Mouse (Mus musculus): ENCODE measurements around the gene Ndrg2. TPM values are rescaled to one million over a fixed set of nuclear protein-coding genes. Genes with fewer than 3 reads are reported as not detected.

Ndrg2 gene
- total RNA-seq, 1 experiment: 5.7 TPM

DNA sequence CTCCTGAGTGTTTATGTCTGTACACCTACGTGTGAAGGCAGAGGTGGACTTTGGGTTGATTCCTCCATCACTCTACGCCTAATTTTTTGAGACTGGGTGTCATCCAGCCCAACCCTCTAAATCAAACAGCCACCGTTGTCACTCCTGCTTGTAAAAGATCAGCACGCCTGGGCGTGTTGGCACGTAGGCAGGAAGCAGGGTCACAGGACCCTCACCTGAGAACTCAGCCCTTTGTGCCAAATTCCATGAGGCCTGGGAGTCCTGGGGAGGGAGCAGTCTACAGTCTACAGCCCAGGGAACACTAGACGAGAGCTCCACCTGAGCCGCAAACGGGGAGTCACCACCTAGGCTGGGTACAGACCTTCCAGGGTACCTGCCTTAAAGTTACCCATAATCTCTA, 10.2 kb downstream of the Ndrg2 start:
- Histone ChIP-seq H3K36me3 (ENCODE audit: control insufficient read depth, insufficient read depth, low read length, poor library complexity, severe bottlenecking) (peaks cover 20% of the 10 kb centered on the region; the same call in 1 of the 2 replicates), H3K4me3 (ENCODE audit: insufficient read depth in 1 of 2, low read depth in 1 of 2, low read length in 2 of 2, poor library complexity in 1 of 2, severe bottlenecking in 1 of 2) (no peak overlapping the region), H3K4me1 (ENCODE audit: control insufficient read depth in 2 of 2, insufficient read depth in 2 of 2, low read length in 2 of 2, poor library complexity in 1 of 2) (peaks cover 0 to 8% of the 10 kb centered on the region in 2 experiments; a peak in 1 of 4 replicates), H3K9me3 (ENCODE audit: control insufficient read depth, insufficient read depth, low read depth, low read length) (no peaks in the 10 kb centered on the region), H3K9ac (ENCODE audit: insufficient read depth, low read depth, low read length, poor library complexity, severe bottlenecking) (no peak overlapping the region), H3K27ac (ENCODE audit: insufficient read depth, low read depth, low read length, poor library complexity, severe bottlenecking) (no peak overlapping the region)
- no peak for DNase-seq (ENCODE audit: low read depth, low spot score)
- in situ Hi-C loops (cut with MboI; ENCODE audit: low sequenced_read_pairs in 2 of 2, unreplicated experiment in 2 of 2): loop anchor here (25.0 kb wide), 2 partner anchors 109 to 434 kb away; partner anchors contain the start of genes Sall2 (in 1 of the 2), Tmem253 (in 1 of the 2) and Zfp219 (in 1 of the 2)
- TF ChIP-seq CHD2 (IDR thresholded peaks at IDR 0.05; ENCODE audit: low read depth, low read length) (no peak), ZNF384 (IDR thresholded peaks at IDR 0.05; ENCODE audit: low read depth, low read length) (no peak), MAFK (IDR thresholded peaks at IDR 0.05; ENCODE audit: insufficient read depth, low read depth, low read length) (no peak), ZC3H11A (IDR thresholded peaks at IDR 0.05; ENCODE audit: borderline replicate concordance, low read depth, low read length) (no peak), HCFC1 (IDR thresholded peaks at IDR 0.05; ENCODE audit: borderline replicate concordance, insufficient read depth, low read length) (no peak)

DNA sequence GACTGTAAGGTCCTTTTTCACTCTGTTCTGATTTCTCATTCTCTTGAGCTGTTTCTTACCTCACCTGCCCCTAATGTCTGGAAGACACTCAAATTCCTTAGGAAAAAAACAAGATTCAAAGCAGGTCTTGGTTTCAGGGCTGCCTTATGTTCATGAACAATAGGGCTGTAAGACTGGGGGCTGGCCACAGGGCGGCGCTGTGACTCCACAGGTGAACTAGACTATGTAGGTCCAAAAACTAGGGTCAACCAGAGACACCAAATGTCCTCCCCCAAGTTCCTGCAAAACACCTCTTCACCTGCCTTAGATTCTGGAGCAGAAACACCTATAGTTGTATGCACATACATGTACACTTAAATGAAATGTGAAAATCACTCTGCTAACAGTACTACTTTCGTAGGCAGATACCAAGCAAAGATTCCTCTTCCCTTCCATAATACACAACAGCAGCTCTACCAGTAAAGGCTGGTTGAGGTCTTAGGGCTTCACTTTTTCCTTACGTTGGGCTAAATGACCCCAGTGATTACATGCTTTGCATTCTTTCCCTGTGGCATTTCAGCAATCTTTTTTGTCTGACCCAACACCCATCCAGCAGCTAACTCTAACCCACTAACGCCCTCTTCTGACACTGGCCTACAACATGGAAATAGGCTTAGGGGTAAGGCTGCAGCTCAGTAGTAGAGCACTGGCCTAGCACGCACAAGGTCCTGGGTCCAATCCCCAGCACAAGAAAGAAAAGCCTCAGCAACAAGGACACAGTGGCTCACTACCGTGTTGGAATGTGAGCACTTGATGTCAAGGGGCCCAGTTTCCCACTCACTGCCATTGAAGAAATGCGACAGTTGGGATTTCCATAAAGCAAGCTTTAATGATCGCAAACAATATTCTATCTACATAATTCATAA, 10.9 kb downstream of the Ndrg2 start:
- peaks cover 20% of the 10 kb centered on the region; the same call in 1 of the 2 replicates for H3K36me3 ChIP-seq (ENCODE audit: control insufficient read depth, insufficient read depth, low read length, poor library complexity, severe bottlenecking)

DNA sequence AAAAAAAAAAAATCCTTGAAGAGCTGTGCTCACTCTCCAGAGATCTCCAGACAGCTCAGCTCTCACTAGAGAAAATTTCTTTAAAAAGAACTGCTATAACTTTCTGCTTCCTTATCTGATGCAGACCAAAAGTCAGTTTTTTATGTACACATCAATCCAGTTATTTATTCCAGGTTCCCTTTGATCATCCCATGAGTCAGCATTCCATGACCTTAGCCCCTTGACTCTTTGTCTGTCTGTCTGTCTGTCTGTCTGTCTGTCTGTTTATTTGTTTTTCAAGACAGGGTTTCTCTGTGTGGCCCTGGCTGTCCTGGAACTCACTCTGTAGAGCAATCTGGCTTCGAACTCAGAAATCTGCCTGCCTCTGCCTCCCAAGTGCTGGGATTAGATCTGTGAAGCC, 14.6 kb downstream of the Ndrg2 start:
- DNase-seq (ENCODE audit: low read depth, low spot score): no peak
- H3K4me3 ChIP-seq (ENCODE audit: insufficient read depth in 1 of 2, low read depth in 1 of 2, low read length in 2 of 2, poor library complexity in 1 of 2, severe bottlenecking in 1 of 2): no peak overlapping the region
- H3K27ac ChIP-seq (ENCODE audit: insufficient read depth, low read depth, low read length, poor library complexity, severe bottlenecking): no peak overlapping the region
- in situ Hi-C loops (cut with MboI; ENCODE audit: low sequenced_read_pairs in 2 of 2, unreplicated experiment in 2 of 2): no loop called here
- peaks cover under 1 to 10% of the 10 kb centered on the region in 2 experiments; a peak in 1 of 4 replicates for H3K4me1 ChIP-seq (ENCODE audit: control insufficient read depth in 2 of 2, insufficient read depth in 2 of 2, low read length in 2 of 2, poor library complexity in 1 of 2)
- no peak for TF ChIP-seq ZNF384 (IDR thresholded peaks at IDR 0.05; ENCODE audit: low read depth, low read length)
- no peak for TF ChIP-seq HCFC1 (IDR thresholded peaks at IDR 0.05; ENCODE audit: borderline replicate concordance, insufficient read depth, low read length)
- TF ChIP-seq CHD2 (IDR thresholded peaks at IDR 0.05; ENCODE audit: low read depth, low read length): no peak
- no peak for TF ChIP-seq ZC3H11A (IDR thresholded peaks at IDR 0.05; ENCODE audit: borderline replicate concordance, low read depth, low read length)
- TF ChIP-seq MAFK (IDR thresholded peaks at IDR 0.05; ENCODE audit: insufficient read depth, low read depth, low read length): no peak
- no peak overlapping the region for H3K9ac ChIP-seq (ENCODE audit: insufficient read depth, low read depth, low read length, poor library complexity, severe bottlenecking)
- no peaks in the 10 kb centered on the region for H3K36me3 ChIP-seq (ENCODE audit: control insufficient read depth, insufficient read depth, low read length, poor library complexity, severe bottlenecking)
- H3K9me3 ChIP-seq (ENCODE audit: control insufficient read depth, insufficient read depth, low read depth, low read length): no peaks in the 10 kb centered on the region

More for the DNA sequence above, 10.9 kb downstream of the Ndrg2 start:
- TF ChIP-seq ZNF384 (IDR thresholded peaks at IDR 0.05; ENCODE audit: low read depth, low read length): no peak
- TF ChIP-seq CHD2 (IDR thresholded peaks at IDR 0.05; ENCODE audit: low read depth, low read length): no peak
- peak; percentile 84 for TF ChIP-seq ZC3H11A (IDR thresholded peaks at IDR 0.05; ENCODE audit: borderline replicate concordance, low read depth, low read length)
- no peak for TF ChIP-seq HCFC1 (IDR thresholded peaks at IDR 0.05; ENCODE audit: borderline replicate concordance, insufficient read depth, low read length)
- TF ChIP-seq MAFK (IDR thresholded peaks at IDR 0.05; ENCODE audit: insufficient read depth, low read depth, low read length): no peak
- no peak overlapping the region for H3K9ac ChIP-seq (ENCODE audit: insufficient read depth, low read depth, low read length, poor library complexity, severe bottlenecking)
- H3K9me3 ChIP-seq (ENCODE audit: control insufficient read depth, insufficient read depth, low read depth, low read length): no peaks in the 10 kb centered on the region
- in situ Hi-C loops (cut with MboI; ENCODE audit: low sequenced_read_pairs in 2 of 2, unreplicated experiment in 2 of 2): loop anchor here (25.0 kb wide), 2 partner anchors 109 to 434 kb away; partner anchors contain the start of genes Sall2 (in 1 of the 2), Tmem253 (in 1 of the 2) and Zfp219 (in 1 of the 2)
- H3K4me3 ChIP-seq (ENCODE audit: insufficient read depth in 1 of 2, low read depth in 1 of 2, low read length in 2 of 2, poor library complexity in 1 of 2, severe bottlenecking in 1 of 2): no peak overlapping the region
- no peak overlapping the region for H3K27ac ChIP-seq (ENCODE audit: insufficient read depth, low read depth, low read length, poor library complexity, severe bottlenecking)
- peaks cover 0 to 8% of the 10 kb centered on the region in 2 experiments; a peak in 1 of 4 replicates for H3K4me1 ChIP-seq (ENCODE audit: control insufficient read depth in 2 of 2, insufficient read depth in 2 of 2, low read length in 2 of 2, poor library complexity in 1 of 2)
- DNase-seq (ENCODE audit: low read depth, low spot score): no peak

DNA sequence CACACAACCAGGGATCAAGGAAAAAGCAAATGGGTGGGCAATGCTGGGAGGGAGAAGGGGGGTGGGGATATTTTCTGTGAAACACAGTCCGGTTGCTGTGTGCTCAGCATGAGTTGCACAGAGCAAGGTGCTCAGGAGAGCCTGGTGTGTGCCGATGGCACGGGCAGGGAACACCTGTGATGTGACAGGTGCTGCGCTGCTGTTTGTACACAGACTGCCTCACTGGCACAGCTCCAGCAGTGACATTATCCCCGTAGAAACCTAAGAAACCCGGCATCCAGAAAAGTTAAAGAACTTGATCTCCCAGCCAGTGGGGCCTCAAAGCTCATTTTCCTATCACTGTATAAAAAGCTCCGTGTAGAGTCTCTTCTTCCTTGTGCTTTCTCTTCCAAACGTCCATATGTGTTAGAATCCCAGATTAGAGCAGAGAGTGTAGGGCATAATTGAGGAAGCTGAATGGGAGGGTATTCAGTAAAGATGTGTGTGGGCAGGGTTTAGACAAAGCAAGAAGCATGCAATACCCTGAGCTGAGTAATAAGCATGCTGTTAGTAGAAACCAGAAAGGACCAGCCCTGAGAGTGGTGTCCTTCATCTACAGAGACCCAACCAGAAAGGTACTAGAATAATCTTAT, 17.3 kb downstream of the Ndrg2 start:
- peaks cover 2% of the 10 kb centered on the region for H3K36me3 ChIP-seq (ENCODE audit: control insufficient read depth, insufficient read depth, low read length, poor library complexity, severe bottlenecking)
- TF ChIP-seq HCFC1 (IDR thresholded peaks at IDR 0.05; ENCODE audit: borderline replicate concordance, insufficient read depth, low read length) (no peak), CHD2 (IDR thresholded peaks at IDR 0.05; ENCODE audit: low read depth, low read length) (no peak), ZC3H11A (IDR thresholded peaks at IDR 0.05; ENCODE audit: borderline replicate concordance, low read depth, low read length) (no peak), MAFK (IDR thresholded peaks at IDR 0.05; ENCODE audit: insufficient read depth, low read depth, low read length) (no peak), ZNF384 (IDR thresholded peaks at IDR 0.05; ENCODE audit: low read depth, low read length) (no peak)
- DNase-seq (ENCODE audit: low read depth, low spot score): no peak
- in situ Hi-C loops (cut with MboI; ENCODE audit: low sequenced_read_pairs in 2 of 2, unreplicated experiment in 2 of 2): no loop called here
- no peak overlapping the region for H3K9ac ChIP-seq (ENCODE audit: insufficient read depth, low read depth, low read length, poor library complexity, severe bottlenecking)
- no peak overlapping the region for H3K4me3 ChIP-seq (ENCODE audit: insufficient read depth in 1 of 2, low read depth in 1 of 2, low read length in 2 of 2, poor library complexity in 1 of 2, severe bottlenecking in 1 of 2)
- peaks cover 6 to 16% of the 10 kb centered on the region in 2 experiments; a peak in 2 of 4 replicates for H3K4me1 ChIP-seq (ENCODE audit: control insufficient read depth in 2 of 2, insufficient read depth in 2 of 2, low read length in 2 of 2, poor library complexity in 1 of 2)
- no peak overlapping the region for H3K27ac ChIP-seq (ENCODE audit: insufficient read depth, low read depth, low read length, poor library complexity, severe bottlenecking)
- no peaks in the 10 kb centered on the region for H3K9me3 ChIP-seq (ENCODE audit: control insufficient read depth, insufficient read depth, low read depth, low read length)
